Mouse (Mus musculus): Measurements from ENCODE around the gene Gprin3. TPM values are rescaled to one million over a fixed set of nuclear protein-coding genes. Genes with fewer than 3 reads are reported as not detected.
"Not testable (repeated sequence)": the region's sequence is repeated elsewhere in the genome, so short reads cannot be mapped to it uniquely, and the experiment has no call there.

The Gprin3 gene
- total and polyA plus RNA-seq, 2 experiments: 1.9 to 26.9 TPM

GRCm38 (mm10) chr6:59328297-59328696 lies 97.8 kb downstream of the Gprin3 start:
- Histone ChIP-seq H3K4me3 (ENCODE audit: insufficient read depth, low read depth, low read length) (no peak overlapping the region), H3K36me3 (ENCODE audit: control insufficient read depth, insufficient read depth, low read length) (no peaks in the 10 kb centered on the region), H3K4me1 (ENCODE audit: control insufficient read depth, insufficient read depth, low read length) (no peaks in the 10 kb centered on the region), H3K9ac (ENCODE audit: low read depth, low read length) (no peak overlapping the region), H3K27me3 (ENCODE audit: control insufficient read depth, insufficient read depth, low read length) (no peaks in the 10 kb centered on the region), H3K79me2 (ENCODE audit: control insufficient read depth, insufficient read depth, low read length) (no peaks in the 10 kb centered on the region), H3K27ac (replicated peaks; ENCODE audit: insufficient read depth, low read depth, low read length) (no peak overlapping the region)
- no peak for DNase-seq (ENCODE audit: extremely low read depth, low read depth, low spot score)
- no peak for TF ChIP-seq POLR2A (IDR thresholded peaks at IDR 0.05; ENCODE audit: extremely low read depth, insufficient read depth, low read length)
- WGBS: 79% methylated on average over 1 of the region's 1 CpGs

DNA sequence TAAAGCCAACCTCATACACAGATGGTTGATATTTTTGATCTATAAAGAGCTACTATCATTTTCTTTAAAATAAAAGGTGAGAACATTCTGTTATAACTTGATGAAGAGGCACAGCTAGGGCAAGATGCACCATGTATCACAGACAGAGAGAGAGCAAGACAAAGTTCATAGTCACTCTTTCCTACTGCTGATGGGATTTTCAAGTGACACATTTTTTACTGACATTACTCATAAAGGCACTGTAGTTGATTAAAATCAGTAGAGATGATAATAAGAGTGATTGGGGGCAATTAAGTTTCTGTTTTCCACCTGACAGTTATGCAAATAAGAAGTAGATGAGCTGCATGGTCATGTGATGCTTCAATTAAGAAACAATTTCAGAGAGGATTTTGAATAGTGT lies 110.2 kb downstream of the Gprin3 start:
- no peak overlapping the region for H3K9ac ChIP-seq (ENCODE audit: low read depth, low read length)
- DNase-seq (ENCODE audit: extremely low read depth, low read depth, low spot score): no peak
- TF ChIP-seq POLR2A (IDR thresholded peaks at IDR 0.05; ENCODE audit: extremely low read depth, insufficient read depth, low read length): no peak
- TF ChIP-seq CTCF (IDR thresholded peaks at IDR 0.05; ENCODE audit: low read depth, low read length): no peak

GRCm38 (mm10) chr6:59315090-59315489 lies 111.0 kb downstream of the Gprin3 start:
- no peak overlapping the region for H3K27ac ChIP-seq (replicated peaks; ENCODE audit: insufficient read depth, low read depth, low read length)
- no peak overlapping the region for H3K4me3 ChIP-seq (ENCODE audit: insufficient read depth, low read depth, low read length)
- no peaks in the 10 kb centered on the region for H3K79me2 ChIP-seq (ENCODE audit: control insufficient read depth, insufficient read depth, low read length)
- H3K36me3 ChIP-seq (ENCODE audit: control insufficient read depth, insufficient read depth, low read length): no peaks in the 10 kb centered on the region
- H3K27me3 ChIP-seq (ENCODE audit: control insufficient read depth, insufficient read depth, low read length): no peaks in the 10 kb centered on the region
- TF ChIP-seq POLR2A (IDR thresholded peaks at IDR 0.05; ENCODE audit: extremely low read depth, insufficient read depth, low read length) (no peak), CTCF (IDR thresholded peaks at IDR 0.05; ENCODE audit: low read depth, low read length) (no peak)
- H3K9ac ChIP-seq (ENCODE audit: low read depth, low read length): no peak overlapping the region
- no peak for DNase-seq (ENCODE audit: extremely low read depth, low read depth, low spot score)
- no peaks in the 10 kb centered on the region for H3K4me1 ChIP-seq (ENCODE audit: control insufficient read depth, insufficient read depth, low read length)

More for the DNA sequence above, 110.2 kb downstream of the Gprin3 start:
- Histone ChIP-seq H3K36me3 (ENCODE audit: control insufficient read depth, insufficient read depth, low read length) (no peaks in the 10 kb centered on the region), H3K4me3 (ENCODE audit: insufficient read depth, low read depth, low read length) (no peak overlapping the region), H3K27me3 (ENCODE audit: control insufficient read depth, insufficient read depth, low read length) (no peaks in the 10 kb centered on the region), H3K27ac (replicated peaks; ENCODE audit: insufficient read depth, low read depth, low read length) (no peak overlapping the region), H3K4me1 (ENCODE audit: control insufficient read depth, insufficient read depth, low read length) (no peaks in the 10 kb centered on the region), H3K79me2 (ENCODE audit: control insufficient read depth, insufficient read depth, low read length) (no peaks in the 10 kb centered on the region)

DNA sequence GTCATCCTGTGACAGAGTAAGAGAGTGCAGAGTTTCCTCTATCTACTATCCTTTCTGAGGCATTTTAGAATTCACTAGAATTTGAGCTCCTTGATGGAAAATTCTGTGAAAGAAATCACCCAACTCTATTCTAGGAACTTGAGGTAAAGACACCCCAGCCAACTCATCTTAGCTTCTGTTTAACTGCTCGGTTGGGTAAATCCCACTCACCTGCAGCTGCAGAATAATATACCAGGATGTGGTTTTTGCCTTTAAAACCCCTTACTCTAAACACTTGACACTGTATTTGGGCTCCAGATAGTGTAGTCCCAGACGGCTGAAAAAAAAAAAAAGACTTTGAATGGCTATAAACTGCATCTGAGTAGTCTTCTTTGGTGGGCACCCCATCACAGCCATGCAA lies 112.9 kb downstream of the Gprin3 start:
- Histone ChIP-seq H3K4me1 (ENCODE audit: control insufficient read depth, insufficient read depth, low read length) (no peaks in the 10 kb centered on the region), H3K27me3 (ENCODE audit: control insufficient read depth, insufficient read depth, low read length) (no peaks in the 10 kb centered on the region), H3K9ac (ENCODE audit: low read depth, low read length) (no peak overlapping the region), H3K27ac (replicated peaks; ENCODE audit: insufficient read depth, low read depth, low read length) (no peak overlapping the region), H3K4me3 (ENCODE audit: insufficient read depth, low read depth, low read length) (no peak overlapping the region), H3K79me2 (ENCODE audit: control insufficient read depth, insufficient read depth, low read length) (no peaks in the 10 kb centered on the region), H3K36me3 (ENCODE audit: control insufficient read depth, insufficient read depth, low read length) (no peaks in the 10 kb centered on the region)
- 63% methylated on average over 2 of the region's 2 CpGs for WGBS
- no peak for DNase-seq (ENCODE audit: extremely low read depth, low read depth, low spot score)
- TF ChIP-seq POLR2A (IDR thresholded peaks at IDR 0.05; ENCODE audit: extremely low read depth, insufficient read depth, low read length) (no peak), CTCF (IDR thresholded peaks at IDR 0.05; ENCODE audit: low read depth, low read length) (no peak)

DNA sequence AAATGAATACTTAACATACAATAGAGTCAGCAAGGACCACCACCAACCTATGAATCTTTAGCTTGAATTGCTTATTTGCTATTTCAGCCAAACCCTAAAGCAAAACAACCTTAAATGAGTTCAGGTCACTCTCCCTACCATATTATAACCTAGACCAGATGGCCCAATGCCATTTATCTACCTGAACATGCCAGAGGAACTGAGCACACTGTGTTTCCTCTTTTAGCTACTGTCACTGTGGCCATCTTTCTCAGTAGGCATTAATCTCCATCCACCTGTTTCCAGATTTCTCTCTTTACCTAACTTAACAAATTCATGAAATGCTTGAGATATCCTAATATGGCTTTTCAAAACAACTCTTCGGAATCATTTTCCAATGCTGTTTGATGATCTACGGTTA lies 114.9 kb downstream of the Gprin3 start:
- H3K9ac ChIP-seq (ENCODE audit: low read depth, low read length): no peak overlapping the region
- no peaks in the 10 kb centered on the region for H3K79me2 ChIP-seq (ENCODE audit: control insufficient read depth, insufficient read depth, low read length)
- 87% methylated on average over 2 of the region's 2 CpGs for WGBS
- no peaks in the 10 kb centered on the region for H3K27me3 ChIP-seq (ENCODE audit: control insufficient read depth, insufficient read depth, low read length)
- no peak for TF ChIP-seq POLR2A (IDR thresholded peaks at IDR 0.05; ENCODE audit: extremely low read depth, insufficient read depth, low read length)
- no peak for TF ChIP-seq CTCF (IDR thresholded peaks at IDR 0.05; ENCODE audit: low read depth, low read length)
- H3K27ac ChIP-seq (replicated peaks; ENCODE audit: insufficient read depth, low read depth, low read length): no peak overlapping the region
- H3K4me1 ChIP-seq (ENCODE audit: control insufficient read depth, insufficient read depth, low read length): no peaks in the 10 kb centered on the region
- H3K4me3 ChIP-seq (ENCODE audit: insufficient read depth, low read depth, low read length): no peak overlapping the region
- no peaks in the 10 kb centered on the region for H3K36me3 ChIP-seq (ENCODE audit: control insufficient read depth, insufficient read depth, low read length)
- DNase-seq (ENCODE audit: extremely low read depth, low read depth, low spot score): no peak

- not testable (repeated sequence) for H3K36me3 ChIP-seq (ENCODE audit: control insufficient read depth, insufficient read depth, low read length); H3K4me3 ChIP-seq (ENCODE audit: insufficient read depth, low read depth, low read length); H3K27ac ChIP-seq (replicated peaks; ENCODE audit: insufficient read depth, low read depth, low read length); H3K9ac ChIP-seq (ENCODE audit: low read depth, low read length); H3K79me2 ChIP-seq (ENCODE audit: control insufficient read depth, insufficient read depth, low read length); H3K27me3 ChIP-seq (ENCODE audit: control insufficient read depth, insufficient read depth, low read length); H3K4me1 ChIP-seq (ENCODE audit: control insufficient read depth, insufficient read depth, low read length); DNase-seq (ENCODE audit: extremely low read depth, low read depth, low spot score)
- WGBS: 96% methylated on average over 2 of the region's 2 CpGs
Measured at GRCm38 (mm10) chr6:59304235-59304942, 121.7 kb downstream of the Gprin3 start.

Data from liver, adult 2 months (tissue).